Mouse (Mus musculus) cerebellum, postnatal 36 days (tissue): ENCODE data around the gene Cgas.

Source experiments
- DNase-seq, 2 experiments: peaks; one replicate each; pipeline ENCODE4 v3.0.0; 2021 to 2022; ENCODE audit warnings: mixed read lengths in 2 of 2

Cgas gene

GRCm38 (mm10) chr9:78451382-78451781, 8.3 kb upstream of the Cgas start:
- no peak for DNase-seq

- no peak for DNase-seq
Observed at GRCm38 (mm10) chr9:78450404-78450803, 7.4 kb upstream of the Cgas start.

GRCm38 (mm10) chr9:78447973-78448873, 5.2 kb upstream of the Cgas start, which contains the start of the genes Mto1 and Gm17324:
Gene Mto1, plus strand, starts transcription at chr9:78448208.
Gene Gm17324, minus strand, starts transcription at chr9:78448786.
- DNase-seq: peak; percentile 88 to 89

- DNase-seq: no peak
Observed at GRCm38 (mm10) chr9:78447606-78447972, 4.6 kb upstream of the Cgas start.

- DNase-seq: no peak
Observed at GRCm38 (mm10) chr9:78442237-78442578, 829 bp downstream of the Cgas start.

- DNase-seq: no peak
Observed at GRCm38 (mm10) chr9:78439426-78439825, 3.6 kb downstream of the Cgas start.

- no peak for DNase-seq
Observed at GRCm38 (mm10) chr9:78432471-78432870, 10.6 kb downstream of the Cgas start.

- no peak for DNase-seq
Observed at GRCm38 (mm10) chr9:78430486-78430885, 12.6 kb downstream of the Cgas start.

- DNase-seq: no peak
Observed at GRCm38 (mm10) chr9:78429551-78429950, 13.5 kb downstream of the Cgas start.

GRCm38 (mm10) chr9:78428870-78429432, 14.1 kb downstream of the Cgas start:
- DNase-seq: no peak

- no peak for DNase-seq
Observed at GRCm38 (mm10) chr9:78428185-78428584, 14.9 kb downstream of the Cgas start.

- peak in 1 of 2 experiments; percentile 11 for DNase-seq
Observed at GRCm38 (mm10) chr9:78427362-78427781, 15.7 kb downstream of the Cgas start.

GRCm38 (mm10) chr9:78401596-78401995, 41.4 kb downstream of the Cgas start:
- no peak for DNase-seq

- DNase-seq: no peak
Observed at GRCm38 (mm10) chr9:78400570-78400969, 42.5 kb downstream of the Cgas start.

- DNase-seq: no peak
Observed at GRCm38 (mm10) chr9:78396517-78396916, 46.5 kb downstream of the Cgas start.

- DNase-seq: peak in 1 of 2 experiments; percentile 4
Observed at GRCm38 (mm10) chr9:78395630-78396351, 47.2 kb downstream of the Cgas start, which contains the start of gene Ddx43. Gene Ddx43, plus strand, starts transcription at chr9:78395777.

- no peak for DNase-seq
Observed at GRCm38 (mm10) chr9:78395244-78395629, 47.8 kb downstream of the Cgas start.

- no peak for DNase-seq
Observed at GRCm38 (mm10) chr9:78394602-78395001, 48.4 kb downstream of the Cgas start.

GRCm38 (mm10) chr9:78393741-78394140, 49.3 kb downstream of the Cgas start:
- DNase-seq: no peak

GRCm38 (mm10) chr9:78389981-78390380, 53.1 kb downstream of the Cgas start:
- DNase-seq: no peak

GRCm38 (mm10) chr9:78386947-78387346, 56.1 kb downstream of the Cgas start:
- no peak for DNase-seq

GRCm38 (mm10) chr9:78385893-78386292, 57.1 kb downstream of the Cgas start:
- no peak for DNase-seq
